Mouse (Mus musculus): Measurements from ENCODE around the gene Apol10b.
"Not testable (repeated sequence)": the region's sequence is repeated elsewhere in the genome, so short reads cannot be mapped to it uniquely, and the experiment has no call there.

The Apol10b gene

GRCm38 (mm10) chr15:77595961-77596360, at the start of gene Apol10b:
Gene Apol10b (minus strand): TSS chr15:77596125.
- no peak for DNase-seq

- not testable (repeated sequence) for DNase-seq
These were observed 47.3 kb upstream of the Apol10b start, which contains the start of gene Apol11b for GRCm38 (mm10) chr15:77643176-77643575. Gene Apol11b (minus strand): TSS chr15:77643286.

GRCm38 (mm10) chr15:77629822-77630221, 33.9 kb upstream of the Apol10b start:
- DNase-seq: not testable (repeated sequence)

- not testable (repeated sequence) for DNase-seq
These were observed 32.7 kb upstream of the Apol10b start for GRCm38 (mm10) chr15:77628647-77629046.

- not testable (repeated sequence) for DNase-seq
These were observed 30.5 kb upstream of the Apol10b start for GRCm38 (mm10) chr15:77626471-77626870.

- DNase-seq: no peak
These were observed 28.8 kb upstream of the Apol10b start for GRCm38 (mm10) chr15:77624710-77625109.

- no peak for DNase-seq
These were observed 10.1 kb upstream of the Apol10b start for GRCm38 (mm10) chr15:77606069-77606468.

GRCm38 (mm10) chr15:77598958-77599357, 3.0 kb upstream of the Apol10b start, which contains the start of gene Gm36245:
Gene Gm36245 (plus strand): TSS chr15:77599258.
- DNase-seq: no peak

- DNase-seq: no peak
These were observed 2.5 kb upstream of the Apol10b start for GRCm38 (mm10) chr15:77598429-77598828.

GRCm38 (mm10) chr15:77593557-77593956, 2.4 kb downstream of the Apol10b start:
- DNase-seq: no peak

GRCm38 (mm10) chr15:77590881-77591280, 5.0 kb downstream of the Apol10b start:
- no peak for DNase-seq

GRCm38 (mm10) chr15:77588981-77589380, 6.9 kb downstream of the Apol10b start:
- no peak for DNase-seq

GRCm38 (mm10) chr15:77587026-77587425, 8.9 kb downstream of the Apol10b start:
- DNase-seq: no peak

GRCm38 (mm10) chr15:77581681-77582080, 14.2 kb downstream of the Apol10b start:
- no peak for DNase-seq

- DNase-seq: no peak
These were observed 16.6 kb downstream of the Apol10b start for GRCm38 (mm10) chr15:77579311-77579710.

- no peak for DNase-seq
These were observed 17.1 kb downstream of the Apol10b start for GRCm38 (mm10) chr15:77578801-77579200.

- DNase-seq: no peak
These were observed 32.7 kb downstream of the Apol10b start for GRCm38 (mm10) chr15:77563219-77563618.

GRCm38 (mm10) chr15:77561792-77562191, 34.1 kb downstream of the Apol10b start, which contains the start of gene 1700025B11Rik:
Gene 1700025B11Rik (minus strand): TSS chr15:77561892.
- DNase-seq: no peak

GRCm38 (mm10) chr15:77539221-77539620, 56.7 kb downstream of the Apol10b start:
- not testable (repeated sequence) for DNase-seq
